Mouse (Mus musculus) 3T3-L1 (cell line): ENCODE measurements around the gene Trpm3.
A peak's percentile ranks its signal among the peaks of the same experiment; 100 is the strongest.

ENCODE experiments used
- DNase-seq: peaks from one replicate; pipeline ENCODE4 v3.0.0-alpha.2; 2015; ENCODE audit warnings: low read depth, low spot score

Gene Trpm3

DNA sequence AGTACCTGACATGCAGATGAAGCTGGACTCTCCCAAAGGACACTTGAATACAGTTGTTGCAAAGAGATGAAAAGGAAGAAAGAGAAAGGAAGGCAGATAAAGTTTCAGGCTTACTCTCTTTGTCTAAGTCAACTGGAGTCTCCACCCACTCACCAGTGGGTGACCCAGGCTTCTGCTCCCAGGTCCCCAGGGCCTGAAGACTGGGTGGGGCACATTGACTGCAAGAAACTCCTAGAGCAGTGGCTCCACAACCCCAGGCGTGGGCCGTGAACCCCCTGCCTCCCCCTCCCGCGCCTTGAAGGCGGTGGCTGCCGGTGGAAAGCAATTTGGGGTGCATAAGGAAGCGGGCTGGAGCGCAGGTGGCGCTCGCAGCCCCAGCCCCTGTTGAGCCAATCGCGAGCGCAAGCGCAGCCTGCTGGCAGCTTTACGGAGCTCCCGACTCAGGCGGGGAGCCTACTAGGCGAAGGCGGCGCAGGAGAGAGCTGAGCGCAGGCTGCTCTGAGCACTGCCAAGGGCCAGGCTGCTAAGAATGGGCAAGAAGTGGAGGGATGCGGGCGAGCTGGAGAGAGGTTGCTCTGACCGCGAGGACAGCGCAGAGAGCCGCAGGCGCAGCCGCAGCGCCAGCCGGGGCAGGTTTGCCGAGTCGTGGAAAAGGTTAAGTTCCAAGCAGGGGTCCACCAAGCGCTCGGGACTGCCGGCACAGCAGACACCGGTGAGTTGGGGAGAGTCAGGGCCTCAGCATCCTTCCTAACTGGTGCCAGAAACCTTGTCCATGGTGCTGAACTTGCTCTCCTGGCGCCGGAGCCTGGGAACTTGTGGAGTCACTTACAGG lies at the start of gene Trpm3:
Gene Trpm3 (plus strand): TSS at position 457 of the 832 bp plus-strand sequence.
- peak; percentile 66 for DNase-seq

DNA sequence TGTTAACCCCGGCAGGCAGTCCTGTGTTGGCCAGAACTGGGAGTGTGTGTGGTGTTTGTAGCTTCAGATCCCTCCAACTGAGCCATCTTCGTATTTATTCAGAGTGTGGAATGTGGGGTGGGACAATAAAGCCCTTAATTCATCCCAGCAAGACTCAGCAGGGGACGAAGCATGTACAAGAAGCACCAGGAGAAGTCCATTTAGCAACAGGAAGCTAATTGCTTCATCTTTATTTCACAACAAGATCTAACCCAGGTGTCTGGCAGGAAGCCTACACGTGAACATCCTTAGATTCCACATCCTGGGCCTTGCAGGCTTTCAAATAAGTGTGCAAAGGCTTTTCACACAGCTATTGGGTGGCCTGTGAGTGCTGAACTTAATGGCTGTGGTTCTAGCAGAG lies 38.3 kb upstream of the Trpm3 start:
- DNase-seq = no peak

DNA sequence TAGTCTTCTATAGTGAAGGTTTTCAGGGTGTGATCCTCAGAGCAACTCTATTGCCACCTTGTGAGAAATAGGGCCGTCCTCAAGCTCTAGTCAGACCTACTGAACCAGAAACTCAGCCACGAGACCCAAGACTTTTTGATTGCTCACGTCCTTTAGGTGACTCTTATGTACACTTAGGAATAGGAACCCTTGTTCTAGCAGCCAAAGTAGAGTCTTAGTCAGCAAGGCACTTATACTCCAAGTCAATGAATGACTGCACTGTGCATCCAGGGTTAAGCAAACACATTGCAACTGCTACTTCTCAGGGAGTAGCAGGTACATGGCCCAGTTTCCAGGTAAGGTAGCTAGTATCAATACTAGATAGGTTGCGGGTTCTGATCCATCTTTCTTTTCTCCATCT lies 35.0 kb upstream of the Trpm3 start:
- DNase-seq = no peak

DNA sequence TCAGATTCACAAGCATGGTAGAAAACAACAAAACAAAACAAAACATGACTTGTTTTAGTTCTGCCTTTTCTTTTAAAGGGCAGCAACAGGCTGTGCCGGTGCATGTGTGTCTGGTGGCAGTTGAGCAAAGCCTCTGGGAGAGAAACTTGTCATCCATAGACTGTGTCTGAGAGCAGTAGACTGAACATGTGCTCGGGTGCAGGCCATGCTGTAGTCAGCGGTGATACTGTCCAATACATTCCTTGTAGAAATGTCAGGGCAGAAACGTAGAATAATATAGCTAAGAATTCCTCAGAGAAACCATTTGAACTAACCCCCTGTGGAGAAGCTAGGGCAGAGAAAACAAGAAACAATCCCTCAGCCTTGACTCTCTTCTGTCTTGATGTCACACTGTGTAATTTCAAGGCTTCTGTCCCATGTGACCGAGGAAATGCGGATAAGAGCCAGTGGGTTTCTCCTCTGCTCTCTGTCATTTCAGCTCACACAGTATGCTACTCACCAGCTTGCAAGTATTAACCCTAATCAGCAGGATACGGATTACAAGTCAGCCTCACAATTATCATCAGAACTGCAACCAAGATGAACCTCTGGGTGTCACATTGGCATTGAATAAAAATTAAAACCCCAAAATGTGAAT lies 33.9 kb upstream of the Trpm3 start:
- DNase-seq = no peak

DNA sequence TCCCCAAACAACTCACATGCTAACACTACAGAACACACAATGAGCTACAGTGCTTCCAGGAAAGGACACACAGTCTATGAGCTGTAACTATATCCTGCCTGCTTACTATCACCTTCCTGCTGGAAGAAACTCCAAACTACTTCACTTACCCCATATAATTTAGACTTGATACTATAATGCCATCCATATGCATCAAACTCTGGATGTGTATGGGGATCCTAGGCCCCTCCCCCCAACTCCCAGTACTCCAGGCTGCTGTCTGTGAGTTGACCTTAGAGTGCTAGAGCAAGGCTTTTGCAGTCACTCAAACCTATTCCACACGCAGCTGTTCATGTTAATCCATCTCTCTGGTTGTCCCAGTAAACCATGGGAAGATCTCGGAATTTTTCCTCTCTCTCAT lies 33.2 kb upstream of the Trpm3 start:
- no peak for DNase-seq

DNA sequence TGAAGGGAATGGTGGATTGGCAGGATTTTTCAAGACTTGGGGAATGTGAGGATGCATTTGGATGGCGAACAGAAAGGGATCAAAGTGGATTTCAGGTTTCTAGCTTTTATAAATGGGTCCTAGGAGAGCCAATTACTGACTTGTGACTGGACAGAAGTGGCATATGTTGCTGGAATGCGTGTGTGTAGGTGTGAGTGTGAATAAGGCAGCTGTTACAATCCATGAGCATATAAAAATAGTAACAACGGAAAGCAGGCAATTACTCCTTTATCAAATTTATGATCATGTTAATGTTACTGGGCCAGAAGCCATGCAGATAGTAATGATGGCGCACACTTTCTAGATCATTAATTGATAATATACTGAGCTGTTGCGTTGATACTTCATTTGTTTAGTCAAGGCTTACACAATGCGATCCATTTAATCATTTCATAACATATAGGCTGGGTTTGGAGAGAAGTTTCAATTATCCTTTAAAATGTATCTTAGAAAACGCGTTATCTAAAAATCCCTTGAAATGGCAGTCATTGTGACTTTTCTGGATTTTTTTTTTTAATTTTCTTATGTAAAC lies 29.9 kb upstream of the Trpm3 start:
- no peak for DNase-seq

DNA sequence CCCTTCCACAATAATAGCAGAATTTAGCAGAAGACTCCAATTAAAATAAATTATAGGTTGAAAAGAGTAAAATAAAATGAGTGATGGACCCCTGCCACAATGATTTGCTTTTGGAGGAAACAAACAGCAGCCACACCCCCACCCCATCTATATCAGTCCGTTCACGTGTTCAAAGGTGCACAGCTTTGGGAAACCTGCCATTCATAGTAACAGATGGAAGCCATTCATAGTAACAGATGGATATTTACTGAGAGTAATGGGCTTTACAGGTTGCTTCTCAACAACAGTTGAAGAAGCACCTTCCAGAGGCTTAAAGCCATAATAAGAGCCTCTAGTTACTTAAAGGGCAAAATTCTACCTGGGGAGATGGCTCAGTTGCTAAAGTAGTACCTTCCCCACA lies 17.9 kb upstream of the Trpm3 start:
- no peak for DNase-seq

DNA sequence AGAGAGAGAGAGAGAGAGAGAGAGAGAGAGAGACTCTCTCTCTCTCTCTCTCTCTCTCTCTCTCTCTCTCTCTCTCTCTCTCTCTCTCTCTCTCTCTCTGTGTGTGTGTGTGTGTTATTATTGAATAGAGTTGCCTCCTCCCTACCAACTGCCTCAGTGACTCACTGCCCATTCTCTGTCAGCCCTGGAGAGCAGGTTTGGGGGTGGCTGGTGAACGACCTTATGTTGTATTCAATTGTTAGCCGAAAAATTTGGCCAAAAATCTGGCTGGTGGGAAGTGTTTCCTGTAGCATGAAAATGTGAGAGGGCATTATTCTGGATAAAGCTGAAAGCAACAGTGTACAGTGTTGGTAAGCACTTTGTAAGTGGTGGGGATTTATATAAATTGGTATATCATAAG lies 17.2 kb upstream of the Trpm3 start:
- DNase-seq = no peak

DNA sequence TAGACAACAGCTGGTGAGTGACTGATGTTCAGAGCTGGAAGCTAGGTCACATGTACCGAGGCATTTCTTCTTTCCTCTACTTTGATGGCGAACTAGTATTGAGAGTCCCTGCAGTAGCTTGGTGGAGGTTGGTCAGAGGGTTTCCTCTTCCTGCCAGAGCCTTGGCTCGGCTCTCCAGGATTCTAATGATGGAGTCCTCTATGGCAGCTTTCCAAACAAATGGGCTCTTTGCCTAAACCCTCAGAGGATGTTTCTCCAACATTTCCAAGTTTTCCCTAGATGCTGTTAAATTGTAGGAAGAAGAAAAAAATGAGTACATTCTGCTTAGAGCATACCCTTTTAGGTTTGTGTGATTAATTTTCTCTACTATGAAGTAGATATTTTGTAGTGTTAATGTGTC lies 6.2 kb upstream of the Trpm3 start:
- DNase-seq = peak; percentile 60

DNA sequence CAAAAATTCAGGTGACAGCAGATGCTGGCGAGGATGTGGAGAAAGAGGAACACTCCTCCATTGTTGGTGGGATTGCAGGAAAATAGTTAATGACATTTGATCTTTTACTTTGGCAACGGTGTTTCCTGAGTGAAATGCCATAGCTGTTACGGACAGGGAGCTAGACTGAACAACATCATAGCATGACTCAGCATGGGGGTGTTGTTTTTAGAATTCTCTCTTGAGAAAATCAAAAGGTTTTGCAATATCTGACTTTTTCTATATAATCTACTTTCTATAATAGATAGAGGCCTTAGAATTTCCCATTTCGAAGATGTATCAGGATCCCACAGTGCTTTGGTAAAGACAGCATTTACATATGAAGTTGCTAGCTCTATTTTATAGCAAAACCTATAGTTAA lies 39.7 kb downstream of the Trpm3 start:
- DNase-seq = peak; percentile 64

DNA sequence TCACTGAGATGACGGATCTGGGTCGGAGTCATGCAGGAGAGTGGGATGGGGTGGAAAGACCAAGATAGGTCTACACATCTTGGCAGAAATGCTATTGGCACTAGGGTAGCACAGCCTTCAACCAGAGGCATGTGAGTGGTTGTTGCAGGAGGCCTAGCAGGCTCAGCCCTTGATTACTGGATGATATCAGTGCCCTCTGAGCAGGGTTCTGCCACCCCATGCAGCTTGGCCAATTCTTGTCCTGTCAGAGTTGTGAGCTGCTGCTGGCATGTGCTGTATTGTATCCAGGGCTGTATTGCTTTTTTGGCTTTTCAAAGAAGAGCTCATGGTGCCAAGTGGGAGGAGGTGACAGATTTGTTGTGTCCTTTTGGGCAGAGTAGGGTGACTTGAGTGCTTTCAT lies 40.2 kb downstream of the Trpm3 start:
- peak; percentile 45 for DNase-seq

DNA sequence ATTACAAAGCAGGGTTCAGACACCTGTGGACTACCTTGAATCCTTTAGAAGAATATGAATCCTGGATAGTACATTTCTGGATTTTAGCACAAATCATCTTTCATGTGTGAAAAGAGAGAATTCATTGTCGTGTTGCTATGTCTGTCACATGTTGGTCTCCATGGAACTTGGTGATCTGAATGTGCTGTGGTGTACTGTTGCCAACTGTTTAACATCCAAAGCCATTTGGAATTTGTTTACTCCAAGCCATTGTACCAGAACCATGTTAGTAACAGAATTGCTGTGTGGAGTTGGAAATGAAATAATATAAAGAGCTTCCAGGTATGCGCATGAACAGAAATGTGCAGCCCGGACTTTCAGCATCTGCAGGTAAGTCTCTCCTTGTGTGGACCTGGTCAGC lies 41.3 kb downstream of the Trpm3 start:
- no peak for DNase-seq

DNA sequence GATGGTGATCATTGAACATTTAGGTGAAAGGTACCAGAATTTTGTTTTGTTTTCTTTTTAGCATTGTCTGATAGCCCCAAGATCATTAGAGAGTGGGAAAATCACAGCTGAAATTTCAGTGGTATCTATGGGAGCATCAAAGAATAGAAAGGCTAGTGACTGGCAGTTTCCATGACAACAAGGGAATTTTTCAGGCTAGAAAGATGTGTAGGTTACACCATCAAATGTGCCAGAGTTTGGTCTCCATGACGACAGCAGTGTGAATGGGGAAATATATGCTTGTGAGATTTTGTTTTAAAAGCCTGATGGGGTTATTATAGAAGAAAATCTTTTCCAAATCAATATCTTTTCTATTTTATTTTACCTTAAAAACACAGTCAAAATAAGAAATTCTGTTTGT lies 50.9 kb downstream of the Trpm3 start:
- DNase-seq = no peak

DNA sequence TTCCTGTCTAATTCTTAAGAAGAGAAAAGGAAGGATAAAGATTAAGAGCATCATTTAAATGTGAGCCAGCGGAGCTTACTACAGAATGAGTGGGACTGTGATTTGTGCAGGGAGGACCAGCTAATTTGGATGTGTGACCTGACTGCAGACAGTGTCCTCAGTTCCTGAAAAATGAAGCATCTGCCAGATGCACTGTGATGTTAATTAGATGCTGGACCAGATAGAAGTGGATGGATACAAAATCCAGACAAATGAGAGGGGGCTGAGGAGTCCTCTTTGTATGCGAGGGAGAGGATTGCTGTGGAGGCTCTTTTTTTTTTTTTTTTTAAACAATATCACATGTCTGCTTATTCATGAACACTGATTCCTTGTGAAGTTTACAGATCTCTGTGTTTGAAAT lies 83.7 kb downstream of the Trpm3 start:
- no peak for DNase-seq

DNA sequence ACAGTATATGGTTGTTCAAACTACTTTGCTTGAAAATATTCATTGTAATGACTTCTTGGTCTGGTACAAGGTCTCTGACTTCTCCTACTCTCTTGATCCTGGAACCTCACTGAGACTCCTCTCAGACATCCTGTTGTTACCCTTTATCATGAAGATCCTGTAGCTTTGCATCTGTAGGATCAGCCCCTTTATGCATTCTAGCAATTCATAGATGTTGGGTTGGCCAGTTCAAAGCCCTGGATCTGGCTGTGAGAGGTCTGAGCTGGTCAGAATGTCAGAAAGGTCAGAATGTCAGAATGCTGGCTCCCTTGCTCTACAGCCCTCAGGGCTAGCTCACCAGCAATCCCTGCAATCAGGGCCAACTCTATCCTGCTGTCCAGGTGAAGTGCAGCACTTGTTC lies 95.3 kb downstream of the Trpm3 start:
- no peak for DNase-seq

DNA sequence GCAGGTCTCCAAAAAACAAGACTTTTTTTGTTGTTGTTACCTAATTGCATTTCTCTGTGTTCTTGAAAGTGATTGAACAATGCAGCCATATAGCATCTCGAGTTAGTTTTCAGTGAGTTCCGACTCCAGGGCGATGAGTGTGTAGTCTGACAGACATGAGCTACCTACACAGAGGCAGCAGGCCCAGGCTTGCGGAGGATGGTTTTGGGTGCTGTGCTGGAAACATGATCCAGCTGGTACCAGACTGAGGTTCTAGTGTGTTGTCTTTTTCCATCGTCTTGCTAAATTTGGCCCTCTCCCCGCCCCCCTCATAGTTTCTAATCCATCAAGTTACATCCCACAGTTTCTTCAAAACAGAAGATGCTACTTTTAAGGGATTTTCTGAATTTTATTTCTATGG lies 110.2 kb downstream of the Trpm3 start:
- no peak for DNase-seq

DNA sequence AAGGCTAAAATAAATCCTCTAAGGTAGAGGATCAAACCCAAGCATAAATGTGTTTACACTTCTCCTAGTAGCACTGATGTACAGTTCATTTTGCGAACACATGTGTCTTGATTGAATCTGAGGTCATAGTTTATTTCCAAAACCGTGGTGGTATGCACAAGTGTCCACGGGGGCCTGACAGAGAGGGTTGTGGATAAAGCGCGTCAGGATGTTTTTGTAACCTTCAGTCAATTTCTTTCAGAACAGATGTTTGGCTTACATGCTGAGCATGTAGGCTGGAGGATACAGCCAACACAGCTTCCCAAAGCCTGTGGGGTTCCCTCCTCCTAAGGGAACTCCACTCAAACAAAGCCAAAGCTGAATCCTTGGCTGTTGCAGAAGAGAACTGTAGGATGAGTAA lies 134.1 kb downstream of the Trpm3 start:
- DNase-seq = no peak

DNA sequence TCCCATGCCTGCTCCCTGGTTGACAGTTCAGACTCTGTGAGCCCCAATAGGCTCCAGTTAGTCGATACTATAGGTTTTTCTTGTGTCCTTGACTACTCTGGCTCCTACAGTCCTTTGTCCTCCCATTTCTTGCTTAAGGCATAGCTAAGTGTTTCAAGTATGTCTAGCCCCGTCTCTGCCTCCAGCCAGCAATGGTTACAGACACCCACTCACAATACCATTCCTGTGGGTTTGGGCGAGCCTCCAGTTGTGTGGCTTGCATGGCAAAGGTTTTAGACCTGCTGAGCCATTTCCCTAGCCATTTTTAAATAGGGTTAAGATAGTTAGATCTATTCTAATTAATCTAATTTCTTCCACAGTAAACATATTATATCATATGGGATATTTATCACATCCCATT lies 145.8 kb downstream of the Trpm3 start:
- peak; percentile 69 for DNase-seq

DNA sequence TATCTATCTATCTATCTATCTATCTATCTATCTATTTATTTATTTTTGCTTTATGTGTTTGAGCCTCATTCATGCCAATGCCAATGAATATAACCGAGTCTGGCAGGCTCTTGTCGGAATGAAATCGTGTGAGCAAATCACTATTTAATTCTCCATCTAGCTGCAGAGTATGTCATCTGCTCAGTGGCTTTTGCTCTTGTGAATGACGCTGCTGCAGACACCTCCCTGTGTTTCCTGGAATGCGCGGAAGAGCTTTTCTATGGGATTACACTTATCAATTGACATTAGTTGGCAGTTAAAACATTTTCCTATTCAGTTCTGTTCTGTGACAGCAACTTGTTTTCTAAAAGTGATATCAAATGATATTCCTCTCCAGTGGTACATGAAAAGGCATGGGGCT lies 153.8 kb downstream of the Trpm3 start:
- no peak for DNase-seq

DNA sequence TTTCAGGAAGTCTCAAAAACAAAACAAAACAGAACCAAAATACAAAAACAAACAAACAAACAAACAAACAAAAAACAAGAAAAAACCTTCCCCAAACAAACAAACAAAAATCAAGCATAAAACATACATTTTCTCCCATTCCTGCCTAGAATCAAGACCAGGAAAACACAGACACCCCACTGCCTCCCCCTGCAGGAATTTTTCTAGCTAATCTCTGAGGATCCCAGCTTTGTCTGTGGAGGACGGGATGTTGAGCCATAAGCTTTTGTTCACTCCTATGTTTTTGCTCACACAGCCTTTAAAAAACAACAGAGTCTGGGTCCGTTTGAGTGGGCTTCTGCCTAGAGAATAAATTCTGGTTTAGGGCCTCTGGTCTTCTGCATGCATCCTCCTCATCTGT lies 162.1 kb downstream of the Trpm3 start:
- DNase-seq = peak; percentile 58

DNA sequence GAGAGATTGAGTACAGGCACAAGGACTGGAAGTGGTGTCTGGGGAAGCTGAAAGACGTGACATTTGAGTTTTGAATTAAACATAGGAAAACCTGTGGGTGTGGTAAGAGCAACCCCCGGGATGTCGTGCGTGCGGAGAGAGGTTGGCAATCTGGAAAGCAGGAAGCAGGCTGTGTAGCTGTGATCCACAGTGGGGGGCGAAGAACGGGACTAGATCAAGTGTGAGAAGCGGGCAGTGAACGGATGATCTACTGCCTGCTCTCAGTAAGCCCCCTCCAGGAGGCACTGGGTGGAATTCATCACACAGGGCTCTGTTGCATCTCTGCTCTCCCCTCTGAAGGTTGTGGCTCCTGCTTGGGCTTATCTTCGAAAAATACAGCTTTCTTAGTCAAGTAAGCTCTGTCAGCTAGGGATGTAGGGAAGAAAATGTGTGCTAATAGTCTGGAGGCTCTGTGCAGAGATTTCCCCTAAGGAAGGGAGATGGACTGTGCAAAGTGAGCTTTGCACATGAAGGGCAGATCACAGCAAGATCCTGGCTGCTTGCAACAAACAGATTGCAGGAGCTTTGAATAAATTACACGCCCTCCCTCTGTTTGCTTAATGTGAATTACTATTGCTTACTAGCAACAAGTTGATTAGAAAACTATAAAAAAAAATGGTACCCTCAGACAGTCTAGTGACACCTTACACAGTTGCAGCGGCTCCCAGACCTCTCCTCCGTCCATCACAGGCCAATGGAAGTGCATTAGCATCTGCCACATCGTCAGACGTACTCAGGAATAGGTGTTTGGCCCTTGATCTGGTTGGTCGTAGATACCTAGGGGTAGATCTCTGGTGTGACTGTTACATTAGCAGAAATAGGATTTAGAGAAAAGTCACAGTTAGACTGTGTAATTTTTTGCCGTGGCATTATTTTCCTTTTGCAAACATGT lies 164.4 kb downstream of the Trpm3 start:
- DNase-seq = no peak
